Mouse (Mus musculus) kidney, embryonic 14.5 days (tissue): ENCODE data around the gene Hsph1. TPM values are rescaled to one million over a fixed set of nuclear protein-coding genes. Genes with fewer than 3 reads are reported as not detected.

ENCODE experiments used
- ATAC-seq: fragments of 200-750 bp; cut with Nextera tagmentation; 2 replicates; pipeline ENCODE4 v1.8.0; 2017; ENCODE audit warnings: moderate number of reproducible peaks, mild to moderate bottlenecking, moderate TSS enrichment, moderate library complexity; ENCODE audit not compliant: low FRiP score, low TSS enrichment
- H3K27ac ChIP-seq: fragments of 300-500 bp; sonication (generic); 2 replicates; pipeline ENCODE4 v1.5.1; 2014; ENCODE audit warnings: low read depth, mild to moderate bottlenecking, low read length, moderate library complexity, mixed read lengths
- H3K27me3 ChIP-seq: fragments of 300-500 bp; sonication (generic); 2 replicates; pipeline ENCODE4 v1.6.1; 2014; ENCODE audit warnings: mild to moderate bottlenecking, low read length; ENCODE audit not compliant: control insufficient read depth, insufficient read depth
- H3K36me3 ChIP-seq: fragments of 300-500 bp; sonication (generic); 2 replicates; pipeline ENCODE4 v1.6.1; 2014; ENCODE audit warnings: low read length, mixed read lengths; ENCODE audit not compliant: control insufficient read depth, insufficient read depth
- H3K4me1 ChIP-seq: fragments of 300-500 bp; sonication (generic); 2 replicates; pipeline ENCODE4 v1.6.1; 2014; ENCODE audit warnings: low read length, mixed read lengths; ENCODE audit not compliant: control insufficient read depth, insufficient read depth
- H3K4me2 ChIP-seq: fragments of 300-500 bp; sonication (generic); replicated peaks from 2 replicates; pipeline ENCODE4 v1.6.1; 2014; ENCODE audit warnings: low read depth, mild to moderate bottlenecking, low read length
- H3K4me3 ChIP-seq: fragments of 300-500 bp; sonication (generic); 2 replicates; pipeline ENCODE4 v1.5.1; 2014; ENCODE audit warnings: mild to moderate bottlenecking, low read length
- H3K9ac ChIP-seq: fragments of 300-500 bp; sonication (generic); 2 replicates; pipeline ENCODE4 v1.6.1; 2014; ENCODE audit warnings: low read depth, mild to moderate bottlenecking, low read length, moderate library complexity
- H3K9me3 ChIP-seq: fragments of 300-500 bp; sonication (generic); 2 replicates; pipeline ENCODE4 v1.6.1; 2016; ENCODE audit warnings: low read length; ENCODE audit not compliant: control insufficient read depth
- WGBS: fragments of 180-500 bp; shearing (Covaris S2); extraction: QIAGEN DNeasy Blood & Tissue Kit; methylation state at CpG from one replicate; pipeline ENCODE4 v1.1.7; 2014; 5-methylcytosine and 5-hydroxymethylcytosine counted together
- polyA plus RNA-seq: library from polyadenylated mRNA; unstranded; fragments of >200 nt; fragmentation: Nextera tagmentation; extraction: Ambion mirVana; gene quantifications from 2 replicates; pipeline ENCODE4 v1.2.1, GENCODE M21; 2014

The Hsph1 gene
- polyA plus RNA-seq = 35.4 and 68.4 TPM in 2 replicates

DNA sequence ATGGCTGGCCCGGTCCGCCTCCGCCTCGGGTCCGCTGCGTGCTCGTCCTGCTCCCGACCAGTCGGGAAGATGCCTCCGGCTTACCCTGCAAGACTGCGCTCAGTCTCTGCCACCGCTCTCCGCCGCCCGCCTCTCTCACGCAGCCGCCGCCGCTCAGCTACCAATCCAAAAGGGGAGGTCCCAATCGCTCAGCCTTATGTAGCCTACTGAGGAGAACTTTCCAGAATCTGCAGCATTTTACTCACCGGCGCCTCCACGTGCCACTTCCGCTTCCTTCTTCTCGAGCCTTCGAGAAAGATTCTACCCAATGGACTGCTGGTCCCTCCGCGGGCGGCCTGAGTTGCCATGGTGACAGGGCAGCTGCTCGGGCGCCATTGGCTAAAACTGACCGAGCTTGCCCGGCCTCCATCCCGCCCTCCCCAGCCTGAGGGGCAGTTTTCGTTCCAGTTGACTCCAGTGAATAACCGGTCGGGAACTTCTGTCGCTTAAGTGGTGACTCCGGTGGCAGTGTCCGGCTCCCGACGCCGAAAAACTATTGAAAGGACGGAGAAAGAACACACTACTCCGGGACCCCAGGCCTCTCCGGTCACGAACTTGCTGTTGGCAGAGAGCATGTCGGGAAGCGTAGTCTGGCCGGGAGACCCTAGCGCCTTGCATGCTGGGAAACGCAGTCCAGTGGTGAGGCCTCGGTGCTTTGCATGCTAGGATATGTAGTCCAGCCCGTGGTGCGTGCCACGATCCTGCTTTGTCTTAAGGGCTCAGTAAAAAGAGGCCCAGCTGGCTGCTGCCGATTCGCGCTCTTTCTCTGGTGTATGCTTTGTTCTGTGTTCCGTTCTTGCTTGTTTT is at the start of gene Hsph1:
Gene Hsph1 (minus strand): TSS at position 302 of the 846 bp plus-strand sequence.
- Histone ChIP-seq H3K27me3 (no peaks in the 10 kb centered on the region), H3K9me3 (no peaks in the 10 kb centered on the region), H3K36me3 (peaks cover 19% of the 10 kb centered on the region), H3K27ac (peak within 1 kb of the TSS; percentile 81), H3K4me2 (peak within 1 kb of the TSS; percentile 81), H3K4me1 (peaks cover 14% of the 10 kb centered on the region), H3K4me3 (peak within 1 kb of the TSS; percentile 81), H3K9ac (peak within 1 kb of the TSS; percentile 80)
- WGBS = under 1% methylated on average over 60 of the region's 60 CpGs
- peak; percentile 99 for ATAC-seq

DNA sequence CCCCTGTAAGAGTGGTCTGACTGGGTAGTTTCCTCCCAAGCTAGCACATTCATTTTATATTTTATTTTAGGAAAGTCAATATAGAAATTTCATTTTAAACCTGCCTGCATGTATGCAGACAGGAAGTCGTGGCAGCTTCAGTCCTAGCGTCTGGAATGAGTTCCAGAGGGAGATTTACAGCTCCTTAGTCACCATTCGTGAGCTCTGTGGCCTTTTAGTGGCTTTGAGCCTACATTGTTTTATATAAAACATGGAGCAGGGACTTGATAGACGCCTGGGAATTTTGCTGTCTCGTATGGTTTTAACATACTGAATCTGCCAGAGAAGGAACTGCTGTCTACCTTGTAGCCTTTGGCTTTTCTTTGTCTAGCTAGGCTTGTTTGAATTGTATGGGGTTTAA is 44.8 kb upstream of the Hsph1 start:
- no peak overlapping the region for H3K27ac ChIP-seq

DNA sequence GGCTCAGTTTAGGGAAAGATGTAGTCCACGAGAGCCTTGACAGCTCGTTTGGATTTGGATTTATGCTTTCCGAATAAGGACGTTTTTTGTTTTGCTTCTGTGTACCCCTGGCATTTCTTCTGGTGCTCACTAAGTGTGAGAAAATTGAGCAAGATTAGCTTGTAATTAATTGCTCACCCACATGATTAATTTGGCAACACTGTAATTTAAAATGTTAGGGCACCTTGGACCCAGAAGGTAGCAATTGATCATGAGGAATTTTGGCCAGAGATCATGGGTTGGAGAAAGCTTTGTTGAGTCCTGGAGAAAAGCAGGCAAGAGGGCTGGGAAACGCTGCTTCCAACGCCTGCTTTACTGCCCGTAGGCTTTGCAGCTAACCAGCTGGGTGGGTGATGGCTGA is 43.7 kb upstream of the Hsph1 start:
- 47% methylated on average over 7 of the region's 7 CpGs for WGBS
- Histone ChIP-seq H3K4me3 (peak overlapping the region; percentile 80; the same call in 1 of the 2 replicates), H3K4me1 (peaks cover 9% of the 10 kb centered on the region; the same call in 1 of the 2 replicates), H3K27ac (no peak overlapping the region), H3K36me3 (no peaks in the 10 kb centered on the region), H3K9ac (no peak overlapping the region), H3K4me2 (no peak overlapping the region; the same call in 1 of the 2 replicates), H3K27me3 (no peaks in the 10 kb centered on the region), H3K9me3 (no peaks in the 10 kb centered on the region)
- ATAC-seq = no peak

More for the DNA sequence above, 44.8 kb upstream of the Hsph1 start:
- Histone ChIP-seq H3K36me3 (no peaks in the 10 kb centered on the region), H3K4me2 (no peak overlapping the region), H3K9me3 (no peaks in the 10 kb centered on the region), H3K9ac (no peak overlapping the region), H3K27me3 (no peaks in the 10 kb centered on the region), H3K4me3 (no peak overlapping the region), H3K4me1 (peaks cover 9% of the 10 kb centered on the region; the same call in 1 of the 2 replicates)
- 45% methylated on average over 5 of the region's 5 CpGs for WGBS
- no peak for ATAC-seq

DNA sequence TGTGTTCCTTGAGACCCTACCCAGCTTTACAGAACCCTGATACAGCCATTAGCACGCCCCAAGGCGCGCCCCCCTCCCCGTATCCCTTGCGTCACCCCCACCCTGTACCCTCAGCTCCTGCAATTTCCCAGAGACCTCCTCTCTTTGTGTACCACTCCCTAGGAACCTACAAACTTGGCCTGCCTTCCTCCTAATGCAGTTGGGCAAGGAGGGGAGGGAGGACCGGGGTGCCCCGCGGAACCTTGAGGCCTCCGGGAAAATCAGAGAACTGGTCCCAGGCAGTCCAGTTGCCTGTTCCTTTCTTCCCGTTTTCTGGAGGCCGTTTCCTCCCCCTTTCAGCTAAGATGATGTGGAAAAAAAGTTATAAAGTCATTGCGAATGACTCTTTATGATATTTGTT is 43.2 kb upstream of the Hsph1 start:
- 13% methylated on average over 12 of the region's 12 CpGs for WGBS
- ATAC-seq = peak; percentile 4; the same call in 1 of the 2 replicates
- no peaks in the 10 kb centered on the region for H3K27me3 ChIP-seq
- peaks cover 9% of the 10 kb centered on the region; the same call in 1 of the 2 replicates for H3K4me1 ChIP-seq
- no peak overlapping the region for H3K27ac ChIP-seq
- peak overlapping the region; percentile 80 for H3K4me3 ChIP-seq
- H3K4me2 ChIP-seq = peak overlapping the region; percentile 97
- no peaks in the 10 kb centered on the region for H3K9me3 ChIP-seq
- H3K9ac ChIP-seq = peak overlapping the region; percentile 91; the same call in 1 of the 2 replicates
- no peaks in the 10 kb centered on the region for H3K36me3 ChIP-seq

DNA sequence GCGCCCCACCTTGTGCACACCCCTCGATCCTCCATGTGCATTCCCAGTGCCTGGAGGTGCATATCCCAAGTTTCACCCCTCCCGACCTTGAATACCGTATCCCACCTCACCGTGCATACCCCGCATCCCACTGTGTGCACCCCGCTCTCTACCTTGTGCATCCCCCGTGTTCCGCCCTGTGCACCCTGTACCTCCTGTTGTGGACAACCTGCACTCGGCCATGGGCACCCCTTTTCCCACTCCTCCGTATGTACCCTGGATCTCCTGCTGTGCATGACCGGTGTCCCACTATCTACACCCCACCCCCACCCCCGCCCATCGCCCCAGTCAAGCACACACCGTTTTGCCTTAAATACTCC is 42.8 kb upstream of the Hsph1 start:
- Histone ChIP-seq H3K4me1 (peaks cover 9% of the 10 kb centered on the region; the same call in 1 of the 2 replicates), H3K27ac (no peak overlapping the region), H3K9ac (peak overlapping the region; percentile 91), H3K4me3 (peak overlapping the region; percentile 80), H3K9me3 (no peaks in the 10 kb centered on the region), H3K4me2 (peak overlapping the region; percentile 97), H3K36me3 (no peaks in the 10 kb centered on the region), H3K27me3 (no peaks in the 10 kb centered on the region)
- WGBS = under 1% methylated on average over 15 of the region's 15 CpGs
- peak; percentile 64 for ATAC-seq

DNA sequence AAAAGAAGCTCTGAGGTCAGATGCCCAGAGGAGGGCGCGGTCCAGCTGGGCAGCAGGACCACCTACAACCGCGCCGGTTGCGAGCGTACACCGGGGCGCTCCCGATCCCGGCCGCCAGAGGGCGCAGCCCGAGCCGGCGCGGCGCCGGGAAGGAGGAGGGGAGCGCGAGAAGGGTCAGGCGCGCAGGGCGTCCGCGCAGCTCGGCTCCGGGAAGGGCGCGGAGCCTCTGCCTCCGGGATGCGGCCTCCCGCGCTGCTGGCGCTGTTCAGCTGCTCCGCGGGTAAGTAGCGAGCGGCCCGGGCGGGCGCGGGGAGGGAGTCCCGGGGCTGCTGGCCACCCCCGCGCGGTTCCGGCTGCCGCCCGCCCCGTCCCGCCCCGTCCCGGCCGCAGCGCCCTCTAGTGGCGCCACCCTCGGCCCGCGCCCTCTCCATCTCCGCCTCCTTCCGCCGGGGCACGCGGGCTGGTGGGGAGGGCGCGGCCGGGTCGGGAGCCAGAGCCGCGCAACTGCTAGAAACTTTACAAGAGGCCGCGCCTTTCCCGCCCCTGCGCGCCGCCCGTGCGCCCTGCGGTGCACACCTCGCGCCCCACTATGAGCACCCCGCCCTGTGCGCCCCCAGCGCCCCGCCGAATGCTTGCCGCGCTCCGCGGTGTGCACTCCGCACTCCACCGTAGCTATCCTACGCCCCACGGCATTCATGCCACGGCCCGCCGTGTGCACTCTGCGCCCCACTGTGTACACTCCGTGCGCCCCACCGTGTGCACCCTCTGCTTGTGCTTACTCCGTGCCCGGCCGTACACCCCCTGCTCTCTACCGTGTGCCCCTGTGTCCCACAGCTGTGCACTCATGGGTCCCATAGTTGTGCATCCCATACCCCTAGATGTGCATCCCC is 42.2 kb upstream of the Hsph1 start, which contains the start of gene B3glct:
Gene B3glct (plus strand): TSS at position 131 of the 890 bp plus-strand sequence.
- Histone ChIP-seq H3K27ac (peak within 1 kb of the TSS; percentile 78; the same call in 1 of the 2 replicates), H3K27me3 (no peaks in the 10 kb centered on the region), H3K36me3 (no peaks in the 10 kb centered on the region), H3K4me3 (peak within 1 kb of the TSS; percentile 80), H3K9ac (peak within 1 kb of the TSS; percentile 91), H3K4me2 (peak within 1 kb of the TSS; percentile 97), H3K9me3 (no peaks in the 10 kb centered on the region), H3K4me1 (peaks cover 9% of the 10 kb centered on the region; the same call in 1 of the 2 replicates)
- ATAC-seq = peak; percentile 95
- 1% methylated on average over 52 of the region's 106 CpGs for WGBS

DNA sequence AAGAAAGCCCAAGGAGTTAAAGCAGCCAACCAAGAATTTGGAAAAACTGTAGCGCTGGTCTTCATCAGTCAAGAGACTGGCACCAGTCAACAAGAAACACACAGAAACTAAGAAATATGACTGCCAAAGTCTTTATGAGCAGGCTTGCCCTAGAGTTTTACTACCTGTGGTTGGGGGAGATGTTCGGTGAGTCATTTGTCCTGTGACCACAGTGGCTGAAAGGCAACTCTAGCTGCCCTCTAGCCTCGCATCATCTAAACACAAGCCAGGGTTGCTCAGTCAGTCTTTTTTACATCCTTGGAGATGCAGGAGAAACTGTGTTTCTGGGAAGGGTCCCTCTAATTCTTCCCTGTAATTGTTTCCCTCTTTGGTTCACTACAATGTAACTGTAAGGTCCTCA is 41.0 kb upstream of the Hsph1 start:
- no peak overlapping the region for H3K27ac ChIP-seq
- H3K9ac ChIP-seq = no peak overlapping the region
- H3K4me1 ChIP-seq = peaks cover 9% of the 10 kb centered on the region; the same call in 1 of the 2 replicates
- no peak for ATAC-seq
- no peaks in the 10 kb centered on the region for H3K36me3 ChIP-seq
- H3K4me2 ChIP-seq = no peak overlapping the region
- H3K27me3 ChIP-seq = no peaks in the 10 kb centered on the region
- no peaks in the 10 kb centered on the region for H3K9me3 ChIP-seq
- no peak overlapping the region for H3K4me3 ChIP-seq
- 83% methylated on average over 3 of the region's 3 CpGs for WGBS

DNA sequence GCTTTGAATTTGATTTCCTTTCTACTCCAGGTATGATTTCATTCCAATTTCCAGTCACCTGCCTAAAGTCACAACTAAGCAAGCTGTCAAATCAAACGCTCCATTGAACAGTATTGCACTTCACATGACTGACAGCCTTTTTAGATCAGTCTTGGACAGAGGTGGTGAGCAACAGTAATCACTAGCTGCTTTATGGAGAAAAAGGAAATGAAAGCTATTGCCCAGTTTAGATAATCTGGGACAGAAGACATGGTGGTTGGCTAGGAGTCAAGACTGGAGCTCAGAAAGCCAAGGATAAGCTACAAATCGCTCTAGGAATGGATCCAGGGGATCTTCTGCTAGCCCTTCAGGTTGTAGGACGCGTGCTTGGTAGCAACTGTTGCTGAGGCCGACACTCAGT is 27.2 kb upstream of the Hsph1 start:
- no peaks in the 10 kb centered on the region for H3K27me3 ChIP-seq
- H3K36me3 ChIP-seq = no peaks in the 10 kb centered on the region
- H3K9me3 ChIP-seq = no peaks in the 10 kb centered on the region
- H3K4me3 ChIP-seq = no peak overlapping the region
- no peak overlapping the region for H3K9ac ChIP-seq
- no peak for ATAC-seq
- H3K4me1 ChIP-seq = no peaks in the 10 kb centered on the region
- 84% methylated on average over 5 of the region's 5 CpGs for WGBS
- H3K4me2 ChIP-seq = no peak overlapping the region
- no peak overlapping the region for H3K27ac ChIP-seq
